Mouse (Mus musculus) heart, embryonic 16.5 days (tissue): ENCODE results near the gene Mief1. TPM values are rescaled to one million over a fixed set of nuclear protein-coding genes. Genes with fewer than 3 reads are reported as not detected.

Experiments
- ATAC-seq: fragments of 200-750 bp; cut with Nextera tagmentation; replicated peaks from 2 replicates; pipeline ENCODE4 v1.8.0; 2017; ENCODE audit warnings: moderate number of reproducible peaks; ENCODE audit not compliant: insufficient read depth, low FRiP score; ENCODE audit errors: extremely low read depth
- H3K27ac ChIP-seq: fragments of 300-500 bp; sonication (generic); 2 replicates; pipeline ENCODE4 v1.5.1; 2014; ENCODE audit warnings: mild to moderate bottlenecking, low read length, control low read depth, moderate library complexity
- H3K27me3 ChIP-seq: fragments of 300-500 bp; sonication (generic); 2 replicates; pipeline ENCODE4 v1.6.1; 2014; ENCODE audit warnings: low read length, mixed read lengths; ENCODE audit not compliant: control insufficient read depth, insufficient read depth
- H3K36me3 ChIP-seq: fragments of 300-500 bp; sonication (generic); 2 replicates; pipeline ENCODE4 v1.6.1; 2014; ENCODE audit not compliant: control insufficient read depth, insufficient read depth
- H3K4me1 ChIP-seq: fragments of 300-500 bp; sonication (generic); 2 replicates; pipeline ENCODE4 v1.6.1; 2014; ENCODE audit warnings: low read length, mixed read lengths; ENCODE audit not compliant: control insufficient read depth, insufficient read depth
- H3K4me2 ChIP-seq: fragments of 300-500 bp; sonication (generic); 2 replicates; pipeline ENCODE4 v1.6.1; 2014; ENCODE audit warnings: low read depth, mild to moderate bottlenecking, control low read depth, low read length
- H3K4me3 ChIP-seq: fragments of 300-500 bp; sonication (generic); 2 replicates; pipeline ENCODE4 v1.5.1; 2014; ENCODE audit warnings: mild to moderate bottlenecking, control low read depth, low read length
- H3K9ac ChIP-seq: fragments of 300-500 bp; sonication (generic); 2 replicates; pipeline ENCODE4 v1.6.1; 2014; ENCODE audit warnings: low read length, control low read depth
- H3K9me3 ChIP-seq: fragments of 300-500 bp; sonication (generic); replicated peaks from 2 replicates; pipeline ENCODE4 v1.6.1; 2016; ENCODE audit warnings: low read length; ENCODE audit not compliant: control insufficient read depth
- WGBS: fragments of 180-500 bp; shearing (Covaris S2); extraction: QIAGEN DNeasy Blood & Tissue Kit; methylation state at CpG from one replicate; pipeline ENCODE4 v1.1.7; 2014; 5-methylcytosine and 5-hydroxymethylcytosine counted together
- polyA plus RNA-seq: library from polyadenylated mRNA; unstranded; fragments of >200 nt; fragmentation: Nextera tagmentation; extraction: Ambion mirVana; gene quantifications from 2 replicates; pipeline ENCODE4 v1.2.1, GENCODE M21; 2015

Mief1 gene
- polyA plus RNA-seq, 1 experiment from 2014 or later = 26.1 TPM

- Histone ChIP-seq H3K9ac (no peak overlapping the region), H3K4me3 (no peak overlapping the region), H3K9me3 (no peaks in the 10 kb centered on the region), H3K36me3 (peaks cover 53% of the 10 kb centered on the region), H3K27me3 (no peaks in the 10 kb centered on the region), H3K4me2 (no peak overlapping the region), H3K4me1 (peaks cover 29% of the 10 kb centered on the region), H3K27ac (no peak overlapping the region)
- ATAC-seq = no peak
- WGBS = 100% methylated on average over 1 of the region's 1 CpGs
Measured at GRCm38 (mm10) chr15:80248596-80248995, 14.8 kb downstream of the Mief1 start.

DNA sequence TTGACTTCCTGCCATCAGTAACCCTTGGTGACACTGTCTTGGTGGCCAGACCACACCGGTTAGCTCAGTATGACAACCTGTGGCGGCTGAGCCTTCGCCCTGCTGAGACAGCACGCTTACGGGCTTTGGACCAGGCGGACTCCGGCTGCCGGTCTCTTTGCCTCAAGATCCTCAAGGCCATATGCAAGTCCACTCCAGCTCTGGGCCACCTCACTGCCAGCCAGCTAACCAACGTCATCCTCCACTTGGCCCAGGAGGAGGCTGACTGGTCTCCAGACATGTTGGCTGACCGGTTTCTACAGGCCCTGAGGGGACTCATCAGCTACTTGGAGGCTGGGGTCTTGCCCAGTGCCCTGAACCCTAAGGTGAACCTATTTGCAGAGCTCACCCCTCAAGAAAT is 15.9 kb downstream of the Mief1 start:
- H3K9me3 ChIP-seq = no peaks in the 10 kb centered on the region
- H3K36me3 ChIP-seq = peaks cover 51% of the 10 kb centered on the region
- WGBS = 89% methylated on average over 10 of the region's 10 CpGs
- no peak overlapping the region for H3K4me3 ChIP-seq
- no peak for ATAC-seq
- peaks cover 37% of the 10 kb centered on the region for H3K4me1 ChIP-seq
- peak overlapping the region; percentile 22; the same call in 1 of the 2 replicates for H3K9ac ChIP-seq
- no peaks in the 10 kb centered on the region for H3K27me3 ChIP-seq
- H3K27ac ChIP-seq = peak overlapping the region; percentile 69
- no peak overlapping the region for H3K4me2 ChIP-seq

GRCm38 (mm10) chr15:80250586-80250985 is 16.8 kb downstream of the Mief1 start:
- H3K9ac ChIP-seq = peak overlapping the region; percentile 38; the same call in 1 of the 2 replicates

DNA sequence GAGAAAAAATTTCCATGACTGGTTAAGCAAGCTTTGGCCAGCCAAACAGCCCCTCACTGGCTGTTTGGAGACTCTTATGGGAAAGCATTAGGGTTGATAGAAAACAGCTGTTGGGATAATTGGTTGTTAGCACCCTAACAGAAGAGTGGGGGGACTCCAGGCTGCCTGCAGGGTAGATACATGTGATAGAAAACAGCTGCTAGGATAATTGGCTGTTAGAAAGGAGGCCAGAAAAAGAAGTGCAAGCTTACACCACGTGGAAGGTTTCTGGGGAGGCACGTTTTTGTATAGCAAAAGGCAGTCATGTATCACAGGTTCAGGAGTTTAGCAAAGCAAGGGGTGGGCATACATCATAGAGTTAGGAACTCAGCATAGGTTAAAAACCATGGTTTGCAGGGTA is 19.7 kb downstream of the Mief1 start:
- H3K27me3 ChIP-seq = no peaks in the 10 kb centered on the region
- 40% methylated on average over 2 of the region's 2 CpGs for WGBS
- no peak overlapping the region for H3K4me3 ChIP-seq
- H3K27ac ChIP-seq = peak overlapping the region; percentile 99
- peaks cover 53% of the 10 kb centered on the region for H3K4me1 ChIP-seq
- no peak overlapping the region; the same call in 1 of the 2 replicates for H3K4me2 ChIP-seq
- no peak for ATAC-seq
- no peak overlapping the region for H3K9ac ChIP-seq
- peaks cover 42% of the 10 kb centered on the region for H3K36me3 ChIP-seq
- no peaks in the 10 kb centered on the region for H3K9me3 ChIP-seq

More at GRCm38 (mm10) chr15:80250586-80250985, 16.8 kb downstream of the Mief1 start:
- Histone ChIP-seq H3K4me2 (no peak overlapping the region), H3K27me3 (no peaks in the 10 kb centered on the region), H3K36me3 (peaks cover 48% of the 10 kb centered on the region), H3K4me1 (peaks cover 37% of the 10 kb centered on the region), H3K27ac (peak overlapping the region; percentile 69), H3K4me3 (no peak overlapping the region), H3K9me3 (no peaks in the 10 kb centered on the region)
- no peak for ATAC-seq
- 35% methylated on average over 6 of the region's 6 CpGs for WGBS

DNA sequence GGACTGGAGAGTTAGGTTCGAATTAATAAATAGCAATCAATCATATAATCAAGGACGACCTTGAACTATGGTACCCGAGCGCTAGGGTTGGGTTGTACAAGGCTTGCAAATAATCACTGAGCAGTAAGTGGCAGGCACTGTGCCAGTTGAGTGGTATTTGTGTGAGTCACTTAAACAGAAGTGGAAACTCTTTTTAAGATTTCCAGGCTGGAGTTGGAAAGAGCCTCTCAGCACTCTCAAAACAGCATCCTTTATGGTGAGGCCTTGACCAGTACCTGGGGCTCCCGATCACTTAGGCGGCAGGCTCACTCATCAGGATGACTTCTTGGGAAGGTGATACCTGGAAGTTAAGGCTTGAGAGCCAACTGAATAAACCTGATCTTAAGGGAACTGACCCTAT is 20.4 kb downstream of the Mief1 start:
- Histone ChIP-seq H3K27ac (peak overlapping the region; percentile 99), H3K27me3 (no peaks in the 10 kb centered on the region), H3K9ac (peak overlapping the region; percentile 73), H3K9me3 (no peaks in the 10 kb centered on the region), H3K4me2 (peak overlapping the region; percentile 63), H3K4me3 (peak overlapping the region; percentile 97), H3K4me1 (peaks cover 53% of the 10 kb centered on the region), H3K36me3 (peaks cover 36% of the 10 kb centered on the region)
- WGBS = 32% methylated on average over 6 of the region's 6 CpGs
- ATAC-seq = no peak

DNA sequence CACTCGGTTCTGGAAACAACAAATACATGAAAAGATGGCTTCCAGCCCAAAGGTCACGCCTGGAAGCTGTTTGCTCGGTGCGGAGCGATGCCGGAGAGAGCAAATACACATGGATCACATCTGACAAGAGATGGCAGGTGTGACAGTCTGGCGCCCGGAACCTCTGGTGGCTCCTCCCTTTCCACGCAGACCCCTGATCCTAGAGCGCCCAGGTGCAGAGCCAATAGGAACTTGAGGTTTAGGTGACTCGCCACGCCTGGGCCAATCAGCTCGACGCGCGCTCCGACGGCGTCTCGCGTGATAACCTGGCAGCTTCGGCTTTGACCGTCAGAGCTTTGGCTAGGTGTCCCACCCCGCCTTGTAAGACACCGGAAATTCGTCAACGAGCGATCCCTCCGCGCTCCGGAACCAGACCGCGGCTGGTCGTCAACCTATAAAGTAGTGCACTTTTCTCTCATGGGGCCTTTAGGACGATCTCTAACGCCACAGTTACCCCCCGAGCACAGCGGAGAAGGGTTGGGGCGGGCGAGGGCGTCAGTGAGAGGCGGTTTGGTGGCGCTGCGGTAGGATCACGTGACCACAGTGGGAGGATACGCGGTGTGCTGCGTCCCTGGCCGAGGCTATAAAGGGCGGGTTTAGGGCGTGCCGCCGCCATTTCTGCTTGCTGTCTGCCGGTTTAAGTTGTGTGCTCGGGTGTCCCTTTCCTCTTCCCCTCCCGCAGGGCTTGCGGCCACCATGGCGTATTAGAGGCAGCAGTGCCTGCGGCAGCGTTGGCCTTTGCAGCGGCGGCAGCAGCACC is 21.2 kb downstream of the Mief1 start, which contains the start of gene Atf4:
TSS of gene Atf4 (plus strand) at position 338 of the 799 bp plus-strand sequence.
- no peaks in the 10 kb centered on the region for H3K9me3 ChIP-seq
- peak within 1 kb of the TSS; percentile 99 for H3K27ac ChIP-seq
- peaks cover 48% of the 10 kb centered on the region for H3K4me1 ChIP-seq
- H3K4me3 ChIP-seq = peak within 1 kb of the TSS; percentile 97
- peak within 1 kb of the TSS; percentile 95 for H3K4me2 ChIP-seq
- peaks cover 32% of the 10 kb centered on the region for H3K36me3 ChIP-seq
- peak within 1 kb of the TSS; percentile 99 for H3K9ac ChIP-seq
- peak; percentile 93 for ATAC-seq
- H3K27me3 ChIP-seq = no peaks in the 10 kb centered on the region
- under 1% methylated on average over 62 of the region's 62 CpGs for WGBS

- H3K27me3 ChIP-seq = no peaks in the 10 kb centered on the region
- under 1% methylated on average over 51 of the region's 51 CpGs for WGBS
- H3K9me3 ChIP-seq = no peaks in the 10 kb centered on the region
- H3K4me2 ChIP-seq = peak overlapping the region; percentile 95
- peak overlapping the region; percentile 97 for H3K4me3 ChIP-seq
- H3K36me3 ChIP-seq = peaks cover 27% of the 10 kb centered on the region
- H3K27ac ChIP-seq = peak overlapping the region; percentile 99
- ATAC-seq = peak; percentile 56
- peaks cover 41% of the 10 kb centered on the region for H3K4me1 ChIP-seq
- H3K9ac ChIP-seq = peak overlapping the region; percentile 99
Measured at GRCm38 (mm10) chr15:80255646-80256121, 21.9 kb downstream of the Mief1 start.

DNA sequence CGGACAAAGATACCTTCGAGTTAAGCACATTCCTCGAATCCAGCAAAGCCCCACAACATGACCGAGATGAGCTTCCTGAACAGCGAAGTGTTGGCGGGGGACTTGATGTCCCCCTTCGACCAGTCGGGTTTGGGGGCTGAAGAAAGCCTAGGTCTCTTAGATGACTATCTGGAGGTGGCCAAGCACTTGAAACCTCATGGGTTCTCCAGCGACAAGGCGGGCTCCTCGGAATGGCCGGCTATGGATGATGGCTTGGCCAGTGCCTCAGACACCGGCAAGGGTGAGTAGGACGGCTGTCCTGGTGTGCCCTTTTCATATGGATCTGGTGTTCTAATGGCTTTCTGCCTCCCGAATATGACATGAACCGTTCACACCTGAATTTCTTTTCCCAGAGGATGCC is 22.4 kb downstream of the Mief1 start:
- H3K27ac ChIP-seq = peak overlapping the region; percentile 99
- no peaks in the 10 kb centered on the region for H3K9me3 ChIP-seq
- H3K27me3 ChIP-seq = no peaks in the 10 kb centered on the region
- H3K36me3 ChIP-seq = peaks cover 27% of the 10 kb centered on the region
- ATAC-seq = no peak
- 3% methylated on average over 16 of the region's 16 CpGs for WGBS
- peak overlapping the region; percentile 97 for H3K4me3 ChIP-seq
- H3K4me1 ChIP-seq = peaks cover 36% of the 10 kb centered on the region
- peak overlapping the region; percentile 99 for H3K9ac ChIP-seq
- H3K4me2 ChIP-seq = peak overlapping the region; percentile 95
